In genomic region chrX:94213384-94213783, GRCm38 (mm10) we compare ENCODE assay signal across 8 mouse cellular contexts. TPM values are rescaled to one million over a fixed set of nuclear protein-coding genes. Genes with fewer than 3 reads are reported as not detected.
DNase-seq lines count a peak whose midpoint lies in the region; ATAC-seq and TF ChIP-seq lines count a peak whose summit lies in the region.

No protein-coding gene starts in this region.

- peak overlapping the region; percentile 74 for H3K4me3 ChIP-seq in layer of hippocampus, adult 2 months
- peak overlapping the region; percentile 82 for H3K4me3 ChIP-seq in G1E (ENCODE audit: low read depth, low read length)
- peak overlapping the region; percentile 80 for H3K4me3 ChIP-seq in embryonic facial prominence, embryonic 14.5 days (ENCODE audit: low read depth, low read length)
- H3K4me3 ChIP-seq in intestine, embryonic 16.5 days (ENCODE audit: low read length), result peak overlapping the region; percentile 81
- peak overlapping the region; percentile 74 for H3K4me3 ChIP-seq in neural tube, embryonic 13.5 days

- H3K27ac ChIP-seq in layer of hippocampus, adult 2 months, result peak overlapping the region; percentile 98
- peak overlapping the region; percentile 80; the same call in 1 of the 2 replicates for H3K27ac ChIP-seq in embryonic facial prominence, embryonic 14.5 days (replicated peaks; ENCODE audit: low read depth, low read length)
- H3K27ac ChIP-seq in intestine, embryonic 16.5 days (ENCODE audit: low read length), result no peak overlapping the region; the same call in 1 of the 2 replicates
- peak overlapping the region; percentile 84 for H3K27ac ChIP-seq in neural tube, embryonic 13.5 days (replicated peaks)

- H3K4me1 ChIP-seq in G1E (ENCODE audit: insufficient read depth, low read depth, low read length), result peaks cover 4% of the 10 kb centered on the region; the same call in 1 of the 2 replicates
- no peaks in the 10 kb centered on the region for H3K4me1 ChIP-seq in embryonic facial prominence, embryonic 14.5 days (ENCODE audit: control insufficient read depth, insufficient read depth, low read length)
- no peaks in the 10 kb centered on the region for H3K4me1 ChIP-seq in intestine, embryonic 16.5 days (ENCODE audit: control insufficient read depth, insufficient read depth, low read length)
- peaks cover 14% of the 10 kb centered on the region for H3K4me1 ChIP-seq in neural tube, embryonic 13.5 days (replicated peaks)

- H3K9ac ChIP-seq in embryonic facial prominence, embryonic 14.5 days (ENCODE audit: low read depth, low read length), result peak overlapping the region; percentile 86; the same call in 1 of the 2 replicates
- peak overlapping the region; percentile 88 for H3K9ac ChIP-seq in intestine, embryonic 16.5 days (ENCODE audit: low read depth, low read length)
- H3K9ac ChIP-seq in neural tube, embryonic 13.5 days, result 0 out of 2 replicates have a peak overlapping the region, but pooled peaks have one; percentile 17

- H3K36me3 ChIP-seq in G1E (replicated peaks), result peaks cover 21% of the 10 kb centered on the region
- H3K36me3 ChIP-seq in embryonic facial prominence, embryonic 14.5 days (ENCODE audit: control insufficient read depth, insufficient read depth, low read length), result peaks cover 21% of the 10 kb centered on the region
- H3K36me3 ChIP-seq in intestine, embryonic 16.5 days (ENCODE audit: control insufficient read depth, insufficient read depth, low read length), result no peaks in the 10 kb centered on the region
- H3K36me3 ChIP-seq in neural tube, embryonic 13.5 days, result peaks cover 10% of the 10 kb centered on the region

- intact Hi-C loops in left cerebral cortex, postnatal 36 days (cut with DNase I), result loop anchor here (1.0 kb wide), 1 partner anchor 20 kb away; no protein-coding TSS in a partner anchor

- H3K9me3 ChIP-seq in G1E (replicated peaks), result no peaks in the 10 kb centered on the region
- no peaks in the 10 kb centered on the region for H3K9me3 ChIP-seq in embryonic facial prominence, embryonic 14.5 days (ENCODE audit: control insufficient read depth, low read length)
- H3K9me3 ChIP-seq in intestine, embryonic 16.5 days (ENCODE audit: control insufficient read depth, low read length), result no peaks in the 10 kb centered on the region
- no peaks in the 10 kb centered on the region for H3K9me3 ChIP-seq in neural tube, embryonic 13.5 days

- WGBS in embryonic facial prominence, embryonic 14.5 days, result 12% methylated on average over 7 of the region's 7 CpGs
- WGBS in intestine, embryonic 16.5 days, result 7% methylated on average over 7 of the region's 7 CpGs
- 12% methylated on average over 7 of the region's 7 CpGs for WGBS in neural tube, embryonic 13.5 days

- H3K27me3 ChIP-seq in G1E (ENCODE audit: insufficient read depth, low read length), result no peaks in the 10 kb centered on the region
- H3K27me3 ChIP-seq in embryonic facial prominence, embryonic 14.5 days (replicated peaks; ENCODE audit: control insufficient read depth, insufficient read depth, low read length), result no peaks in the 10 kb centered on the region
- no peaks in the 10 kb centered on the region for H3K27me3 ChIP-seq in intestine, embryonic 16.5 days (replicated peaks; ENCODE audit: control insufficient read depth, insufficient read depth, low read length)
- H3K27me3 ChIP-seq in neural tube, embryonic 13.5 days, result no peaks in the 10 kb centered on the region

- peak overlapping the region; percentile 54 for H3K4me2 ChIP-seq in embryonic facial prominence, embryonic 14.5 days (ENCODE audit: low read depth, low read length)
- peak overlapping the region; percentile 58 for H3K4me2 ChIP-seq in intestine, embryonic 16.5 days (ENCODE audit: low read depth, low read length)
- peak overlapping the region; percentile 73 for H3K4me2 ChIP-seq in neural tube, embryonic 13.5 days

- TF ChIP-seq CTCF in layer of hippocampus, adult 2 months (conservative IDR thresholded peaks at IDR 0.05), result no peak
- TF ChIP-seq CTCF in G1E (IDR thresholded peaks at IDR 0.05; ENCODE audit: low read depth, low read length), result no peak

- peak in 1 of 2 experiments; percentile 10 for DNase-seq in layer of hippocampus, adult 2 months (ENCODE audit: low spot score in 2 of 2)
- DNase-seq in layer of hippocampus, adult 18-20 months (ENCODE audit: low spot score in 2 of 2), result no peak
- DNase-seq in G1E (ENCODE audit: low spot score), result no peak
- DNase-seq in embryonic facial prominence, embryonic 14.5 days (ENCODE audit: low spot score), result no peak
- DNase-seq in frontal cortex, postnatal 25 days (ENCODE audit: low spot score in 2 of 2), result no peak
- DNase-seq in left cerebral cortex, postnatal 36 days (ENCODE audit: low spot score in 2 of 2), result no peak

- 0 out of 2 replicates have a peak, but pooled peaks have one; percentile 4 for ATAC-seq in G1E (ENCODE audit: extremely low read depth, insufficient number of reproducible peaks, low FRiP score, poor library complexity, severe bottlenecking)
- ATAC-seq in embryonic facial prominence, embryonic 14.5 days (ENCODE audit: low read depth), result no peak
- peak; percentile 17; the same call in 1 of the 2 replicates for ATAC-seq in intestine, embryonic 16.5 days
- ATAC-seq in neural tube, embryonic 13.5 days (ENCODE audit: low read depth), result peak; percentile 32

RNA-seq across cellular contexts. Expression of gene Eif2s3x, which starts 0.7 kb away (rescaled TPM):
- total RNA-seq in layer of hippocampus, adult 2 months (2021), result 100 to 1,000 TPM; 102 to 159 TPM
- total RNA-seq in layer of hippocampus, adult 18-20 months (2021), result 100 to 1,000 TPM; 120 to 235 TPM
- total RNA-seq in G1E (2014; fragmentation: Nextera tagmentation) (387 and 408 TPM in 2 replicates), G1E (2017) (239 and 275 TPM in 2 replicates)
- polyA plus RNA-seq in G1E (2012), result 21.0 and 31.9 TPM in 2 replicates
- 58.7 and 66.2 TPM in 2 replicates for polyA plus RNA-seq in embryonic facial prominence, embryonic 14.5 days (2014; fragmentation: Nextera tagmentation; extraction: Ambion mirVana)
- 63.0 and 68.9 TPM in 2 replicates for polyA plus RNA-seq in intestine, embryonic 16.5 days (2015; fragmentation: Nextera tagmentation; extraction: Ambion mirVana)
- 93.5 and 93.9 TPM in 2 replicates for polyA plus RNA-seq in neural tube, embryonic 13.5 days (2015; fragmentation: Nextera tagmentation; extraction: Ambion mirVana)
- total RNA-seq in left cerebral cortex, postnatal 36 days (2021), result 100 to 1,000 TPM; 101 to 170 TPM

RNA-seq across cellular contexts. Expression of gene Klhl15, which starts 21.0 kb away (rescaled TPM):
- total RNA-seq in layer of hippocampus, adult 2 months (2021), result 10 to 100 TPM; 25.9 to 26.7 TPM
- total RNA-seq in layer of hippocampus, adult 18-20 months (2021), result 10 to 100 TPM; 27.1 to 29.2 TPM
- total RNA-seq in G1E (2014; fragmentation: Nextera tagmentation), result 22.3 and 28.5 TPM in 2 replicates
- total RNA-seq in G1E (2017), result 14.8 and 18.7 TPM in 2 replicates
- polyA plus RNA-seq in G1E (2012), result 54.2 and 67.0 TPM in 2 replicates
- 9.9 and 10.5 TPM in 2 replicates for polyA plus RNA-seq in embryonic facial prominence, embryonic 14.5 days (2014; fragmentation: Nextera tagmentation; extraction: Ambion mirVana)
- 5.7 and 6.2 TPM in 2 replicates for polyA plus RNA-seq in intestine, embryonic 16.5 days (2015; fragmentation: Nextera tagmentation; extraction: Ambion mirVana)
- 7.8 and 8.7 TPM in 2 replicates for polyA plus RNA-seq in neural tube, embryonic 13.5 days (2015; fragmentation: Nextera tagmentation; extraction: Ambion mirVana)
- 10 to 100 TPM; 25.1 to 29.0 TPM for total RNA-seq in left cerebral cortex, postnatal 36 days (2021)

Comparison
In these comparisons a context has a peak if more than half of its experiments do, and no peak if none do; other contexts are left out.
1. H3K9ac ChIP-seq: peak in every context shown above with its lines; median percentile 88 in intestine, embryonic 16.5 days; 86 in embryonic facial prominence, embryonic 14.5 days; 17 in neural tube, embryonic 13.5 days.